Comparison of ENCODE assay signal across 8 mouse cellular contexts in the genomic region with DNA sequence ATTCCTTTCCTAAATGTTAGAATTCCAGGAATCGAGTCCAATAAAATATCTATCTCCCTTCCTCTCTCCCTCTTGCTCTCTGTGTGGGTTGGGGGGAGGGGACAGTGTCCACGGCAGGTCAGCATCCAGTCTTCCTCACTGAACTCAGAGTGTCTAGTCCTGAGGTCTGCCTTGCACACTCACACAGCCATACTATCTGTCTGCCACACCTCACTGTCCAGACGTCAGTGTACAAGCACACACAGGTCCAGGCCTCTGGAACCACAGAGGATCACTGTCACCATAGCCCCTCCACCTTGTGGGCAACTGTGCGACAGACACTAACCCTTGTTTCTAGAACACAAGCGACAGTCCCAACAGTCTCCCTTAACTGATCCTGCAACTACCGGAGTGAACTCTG. TPM values are rescaled to one million over a fixed set of nuclear protein-coding genes. Genes with fewer than 3 reads are reported as not detected.
DNase-seq lines count a peak whose midpoint lies in the region; ATAC-seq and TF ChIP-seq lines count a peak whose summit lies in the region.

No protein-coding gene starts in this region.

- H3K9me3 ChIP-seq in lung, embryonic 14.5 days (ENCODE audit: low read depth, low read length): no peaks in the 10 kb centered on the region
- H3K9me3 ChIP-seq in limb, embryonic 13.5 days: no peaks in the 10 kb centered on the region
- no peaks in the 10 kb centered on the region for H3K9me3 ChIP-seq in stomach, embryonic 14.5 days (ENCODE audit: control insufficient read depth, low read depth, low read length)

- TF ChIP-seq CTCF in lung, embryonic 14.5 days (IDR thresholded peaks at IDR 0.05; ENCODE audit: low read depth): no peak

- H3K27me3 ChIP-seq in lung, embryonic 14.5 days (ENCODE audit: insufficient read depth, low read length): no peaks in the 10 kb centered on the region
- H3K27me3 ChIP-seq in limb, embryonic 13.5 days: no peaks in the 10 kb centered on the region
- no peaks in the 10 kb centered on the region for H3K27me3 ChIP-seq in stomach, embryonic 14.5 days (ENCODE audit: control insufficient read depth, insufficient read depth, low read length)

- H3K9ac ChIP-seq in lung, embryonic 14.5 days: no peak overlapping the region
- H3K9ac ChIP-seq in limb, embryonic 13.5 days: 0 out of 2 replicates have a peak overlapping the region, but pooled peaks have one; percentile 25
- H3K9ac ChIP-seq in stomach, embryonic 14.5 days (replicated peaks; ENCODE audit: low read depth, low read length): no peak overlapping the region

- no peak overlapping the region for H3K4me3 ChIP-seq in lung, embryonic 14.5 days (ENCODE audit: low read depth, low read length)
- H3K4me3 ChIP-seq in limb, embryonic 13.5 days: no peak overlapping the region
- H3K4me3 ChIP-seq in stomach, embryonic 14.5 days (ENCODE audit: low read depth, low read length): no peak overlapping the region

- ATAC-seq in lung, embryonic 14.5 days (ENCODE audit: insufficient read depth): no peak
- no peak for ATAC-seq in limb, embryonic 13.5 days (ENCODE audit: low FRiP score, low read depth)
- ATAC-seq in stomach, embryonic 14.5 days (ENCODE audit: insufficient number of reproducible peaks, insufficient read depth, low FRiP score, low read depth): no peak

- peak overlapping the region; percentile 75 for H3K27ac ChIP-seq in lung, embryonic 14.5 days (ENCODE audit: low read depth)
- peak overlapping the region; percentile 39; the same call in 1 of the 2 replicates for H3K27ac ChIP-seq in limb, embryonic 13.5 days
- peak overlapping the region; percentile 49; the same call in 1 of the 2 replicates for H3K27ac ChIP-seq in stomach, embryonic 14.5 days (ENCODE audit: low read length)

- peak; percentile 92 for DNase-seq in heart, adult 11 months
- no peak for DNase-seq in heart, adult 9 months (ENCODE audit: low spot score in 2 of 2)
- no peak for DNase-seq in lung, embryonic 14.5 days
- DNase-seq in lung, postnatal 25 days (ENCODE audit: low spot score): no peak
- DNase-seq in adrenal gland, adult 8-10 months: no peak
- no peak for DNase-seq in cerebellum, postnatal 25 days

- WGBS in lung, embryonic 14.5 days: 40% methylated on average over 6 of the region's 6 CpGs
- WGBS in limb, embryonic 13.5 days: 75% methylated on average over 6 of the region's 6 CpGs
- 54% methylated on average over 6 of the region's 6 CpGs for WGBS in stomach, embryonic 14.5 days

- peaks cover 25% of the 10 kb centered on the region for H3K36me3 ChIP-seq in lung, embryonic 14.5 days (ENCODE audit: insufficient read depth)
- H3K36me3 ChIP-seq in limb, embryonic 13.5 days: no peaks in the 10 kb centered on the region
- no peaks in the 10 kb centered on the region for H3K36me3 ChIP-seq in stomach, embryonic 14.5 days (ENCODE audit: control insufficient read depth, insufficient read depth, low read length)

- H3K4me1 ChIP-seq in lung, embryonic 14.5 days (ENCODE audit: insufficient read depth): peaks cover 59% of the 10 kb centered on the region
- H3K4me1 ChIP-seq in limb, embryonic 13.5 days: peaks cover 72% of the 10 kb centered on the region
- peaks cover 67% of the 10 kb centered on the region for H3K4me1 ChIP-seq in stomach, embryonic 14.5 days (ENCODE audit: control insufficient read depth, insufficient read depth, low read length)

- H3K4me2 ChIP-seq in lung, embryonic 14.5 days: no peak overlapping the region
- no peak overlapping the region for H3K4me2 ChIP-seq in limb, embryonic 13.5 days (replicated peaks)
- H3K4me2 ChIP-seq in stomach, embryonic 14.5 days (replicated peaks; ENCODE audit: low read depth, low read length): no peak overlapping the region

RNA-seq across cellular contexts. Expression of a gene that starts 18.8 kb away (rescaled TPM):
- 86.6 and 87.5 TPM in 2 replicates for polyA plus RNA-seq in lung, embryonic 14.5 days (2014; fragmentation: Nextera tagmentation; extraction: Ambion mirVana)
- polyA plus RNA-seq in limb, embryonic 13.5 days (2015; fragmentation: Nextera tagmentation; extraction: Ambion mirVana): 34.1 and 38.1 TPM in 2 replicates
- 75.4 and 77.1 TPM in 2 replicates for polyA plus RNA-seq in stomach, embryonic 14.5 days (2014; fragmentation: Nextera tagmentation; extraction: Ambion mirVana)
- 100 to 1,000 TPM; 304 to 366 (median 340) TPM for total RNA-seq in adrenal gland, adult 8-10 months (2022)
